ENCODE assay signal across 8 mouse cellular contexts in the genomic region with DNA sequence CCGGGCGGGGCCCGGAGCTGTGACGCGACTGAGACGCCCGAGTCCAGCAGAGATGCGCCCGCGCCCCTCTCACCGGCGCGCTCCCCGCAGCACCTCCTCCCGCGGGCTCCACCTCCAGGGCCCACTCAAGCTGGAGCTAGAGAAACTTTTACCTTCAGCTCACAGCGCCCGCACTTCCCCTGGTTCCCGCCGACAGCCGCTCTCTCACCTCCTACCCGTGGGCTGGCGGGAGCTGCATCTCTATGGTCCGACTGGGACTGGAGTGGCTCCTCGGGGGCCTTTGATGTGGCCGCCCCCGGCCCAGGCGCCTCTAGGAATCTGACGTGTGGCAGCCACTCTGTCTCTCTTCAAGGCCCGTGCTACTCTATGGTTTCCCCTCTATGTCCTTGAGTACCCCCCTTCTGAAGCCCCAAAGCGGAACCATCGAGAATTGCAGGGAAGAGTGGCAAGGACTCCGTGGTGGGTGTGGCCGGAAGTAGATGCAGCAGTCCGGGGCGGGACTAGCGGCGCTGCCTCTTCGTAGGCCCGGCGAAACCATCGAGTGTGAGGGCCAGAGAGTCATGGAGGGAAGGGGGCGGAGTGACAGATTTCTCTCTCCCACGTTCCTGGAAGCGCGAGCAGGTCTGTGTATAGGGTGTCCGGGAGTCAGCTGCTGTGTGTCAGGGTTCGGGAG. TPM values are rescaled to one million over a fixed set of nuclear protein-coding genes. Genes with fewer than 3 reads are reported as not detected.
A peak's percentile ranks its signal among the peaks of the same experiment; 100 is the strongest.
DNase-seq lines count a peak whose midpoint lies in the region; ATAC-seq lines count a peak whose summit lies in the region.

A gene (minus strand): TSS at position 474 of the 673 bp plus-strand sequence.
A gene (plus strand): TSS at position 517 of the 673 bp plus-strand sequence.

- WGBS in forebrain, embryonic 14.5 days: 1% methylated on average over 48 of the region's 48 CpGs
- under 1% methylated on average over 47 of the region's 48 CpGs for WGBS in neural tube, embryonic 15.5 days

- H3K9ac ChIP-seq in forebrain, embryonic 14.5 days (ENCODE audit: low read length): peak within 1 kb of the TSS; percentile 91
- peak within 1 kb of the TSS; percentile 85 for H3K9ac ChIP-seq in neural tube, embryonic 15.5 days (replicated peaks)

- H3K4me3 ChIP-seq in forebrain, embryonic 14.5 days (ENCODE audit: low read depth, low read length): peak within 1 kb of the TSS; percentile 70
- H3K4me3 ChIP-seq in neural tube, embryonic 15.5 days (replicated peaks): peak within 1 kb of the TSS; percentile 69

- peaks cover 10% of the 10 kb centered on the region; the same call in 1 of the 2 replicates for H3K4me1 ChIP-seq in forebrain, embryonic 14.5 days (ENCODE audit: control insufficient read depth, insufficient read depth, low read length)
- peaks cover 37% of the 10 kb centered on the region for H3K4me1 ChIP-seq in neural tube, embryonic 15.5 days

- intact Hi-C loops in heart, postnatal 14 days (cut with DNase I): loop anchor here (2.0 kb wide), 1 partner anchor 81 kb away; a partner anchor contains a TSS

- no peaks in the 10 kb centered on the region for H3K27me3 ChIP-seq in forebrain, embryonic 14.5 days (replicated peaks; ENCODE audit: control insufficient read depth, insufficient read depth, low read length)
- no peaks in the 10 kb centered on the region for H3K27me3 ChIP-seq in neural tube, embryonic 15.5 days (replicated peaks)

- H3K36me3 ChIP-seq in forebrain, embryonic 14.5 days (ENCODE audit: control insufficient read depth, insufficient read depth, low read length): peaks cover 38% of the 10 kb centered on the region
- peaks cover 20% of the 10 kb centered on the region for H3K36me3 ChIP-seq in neural tube, embryonic 15.5 days

- no peaks in the 10 kb centered on the region for H3K9me3 ChIP-seq in forebrain, embryonic 14.5 days (replicated peaks; ENCODE audit: control insufficient read depth, low read length)
- H3K9me3 ChIP-seq in neural tube, embryonic 15.5 days (replicated peaks): no peaks in the 10 kb centered on the region

- peak; percentile 100 for DNase-seq in ES-CJ7 (ENCODE audit: low read depth, low spot score)
- DNase-seq in cerebellum, adult 11 months: peak; percentile 98
- DNase-seq in forebrain, embryonic 14.5 days (ENCODE audit: low spot score): peak; percentile 100
- DNase-seq in heart, postnatal 14 days: peak; percentile 97 to 99
- peak; percentile 99 for DNase-seq in layer of hippocampus, adult 11-12 months (ENCODE audit: low spot score)
- peak; percentile 99 for DNase-seq in lung, adult 18-20 months
- DNase-seq in testis, postnatal 14 days (ENCODE audit: low spot score): peak; percentile 100

- H3K4me2 ChIP-seq in forebrain, embryonic 14.5 days (ENCODE audit: low read length): peak within 1 kb of the TSS; percentile 88
- H3K4me2 ChIP-seq in neural tube, embryonic 15.5 days: peak within 1 kb of the TSS; percentile 91

- H3K27ac ChIP-seq in forebrain, embryonic 14.5 days (ENCODE audit: low read depth, low read length): peak within 1 kb of the TSS; percentile 89
- H3K27ac ChIP-seq in neural tube, embryonic 15.5 days (replicated peaks): peak within 1 kb of the TSS; percentile 92

- peak; percentile 99 for ATAC-seq in forebrain, embryonic 14.5 days
- peak; percentile 98 for ATAC-seq in neural tube, embryonic 15.5 days (ENCODE audit: low FRiP score)

RNA-seq across cellular contexts. Expression of the first gene that starts in this region (rescaled TPM):
- polyA plus RNA-seq in forebrain, embryonic 14.5 days (2014; fragmentation: Nextera tagmentation; extraction: Ambion mirVana): 5.4 and 8.0 TPM in 2 replicates
- 10 to 100 TPM; 12.1 to 14.2 TPM for total RNA-seq in heart, postnatal 14 days (2021)
- polyA plus RNA-seq in neural tube, embryonic 15.5 days (2015; fragmentation: Nextera tagmentation; extraction: Ambion mirVana): 7.1 and 8.3 TPM in 2 replicates

RNA-seq across cellular contexts. Expression of the second gene that starts in this region (rescaled TPM):
- polyA plus RNA-seq in forebrain, embryonic 14.5 days (2014; fragmentation: Nextera tagmentation; extraction: Ambion mirVana): 26.0 and 27.7 TPM in 2 replicates
- total RNA-seq in heart, postnatal 14 days (2021): 10 to 100 TPM; 25.3 to 27.0 TPM
- polyA plus RNA-seq in neural tube, embryonic 15.5 days (2015; fragmentation: Nextera tagmentation; extraction: Ambion mirVana): 21.5 and 22.9 TPM in 2 replicates

Comparison
In these comparisons a context has a peak if more than half of its experiments do, and no peak if none do; other contexts are left out.
1. Peak in every context shown above with its lines: DNase-seq, ATAC-seq, H3K4me3 ChIP-seq and H3K27ac ChIP-seq.